Mouse (Mus musculus) cerebellum, adult 2 months (tissue): Measurements from ENCODE around the gene Itgax.

Source experiments
- CTCF ChIP-seq: fragments of 200-500 bp; IDR thresholded peaks from 2 replicates; pipeline ENCODE4 v1.5.1; 2011; ENCODE audit warnings: low read depth, mild to moderate bottlenecking, control low read depth, low read length, moderate library complexity, borderline replicate concordance; ENCODE audit not compliant: insufficient read depth
- POLR2A ChIP-seq: fragments of 200-500 bp; IDR thresholded peaks from 2 replicates; pipeline ENCODE4 v1.6.1; 2011; ENCODE audit warnings: low read length, control low read depth, borderline replicate concordance; ENCODE audit not compliant: insufficient read depth

DNA sequence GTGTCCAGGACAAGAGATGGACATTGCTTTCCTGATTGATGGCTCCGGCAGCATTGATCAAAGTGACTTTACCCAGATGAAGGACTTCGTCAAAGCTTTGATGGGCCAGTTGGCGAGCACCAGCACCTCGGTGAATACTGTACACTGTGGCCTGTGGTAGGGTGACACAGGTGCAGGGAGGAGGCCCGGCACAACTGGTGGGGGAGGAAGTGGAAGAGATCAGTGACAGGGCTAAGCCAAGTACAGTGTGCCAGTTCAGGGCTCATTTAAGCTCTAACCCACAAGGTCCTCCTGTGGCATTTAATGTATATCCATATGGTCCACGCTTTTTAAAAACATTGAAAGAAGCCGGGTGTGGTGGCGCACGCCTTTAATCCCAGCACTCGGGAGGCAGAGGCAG, 52.3 kb downstream of the Itgax start:
- TF ChIP-seq POLR2A = no peak
- no peak for TF ChIP-seq CTCF
